Mouse (Mus musculus) stomach, postnatal 0 days (tissue): ENCODE measurements around the gene AW822073.
A peak's percentile ranks its signal among the peaks of the same experiment; 100 is the strongest.

Source experiments
- CTCF ChIP-seq: IDR thresholded peaks from 2 replicates; pipeline ENCODE4 v1.5.1; 2016; ENCODE audit warnings: antibody characterized with exemption, low read depth, mild to moderate bottlenecking, moderate library complexity
- EP300 ChIP-seq: optimal IDR thresholded peaks from 2 replicates; pipeline ENCODE3; 2016; ENCODE audit warnings: antibody characterized with exemption

- TF ChIP-seq CTCF (peak; percentile 41), EP300 (no peak)
Measured at GRCm38 (mm10) chr10:58249535-58249934, 24.8 kb upstream of the AW822073 start.
